Mouse (Mus musculus): ENCODE data around the gene Klf12. TPM values are rescaled to one million over a fixed set of nuclear protein-coding genes. Genes with fewer than 3 reads are reported as not detected.

Gene Klf12
- polyA plus RNA-seq, 1 experiment = not detected

DNA sequence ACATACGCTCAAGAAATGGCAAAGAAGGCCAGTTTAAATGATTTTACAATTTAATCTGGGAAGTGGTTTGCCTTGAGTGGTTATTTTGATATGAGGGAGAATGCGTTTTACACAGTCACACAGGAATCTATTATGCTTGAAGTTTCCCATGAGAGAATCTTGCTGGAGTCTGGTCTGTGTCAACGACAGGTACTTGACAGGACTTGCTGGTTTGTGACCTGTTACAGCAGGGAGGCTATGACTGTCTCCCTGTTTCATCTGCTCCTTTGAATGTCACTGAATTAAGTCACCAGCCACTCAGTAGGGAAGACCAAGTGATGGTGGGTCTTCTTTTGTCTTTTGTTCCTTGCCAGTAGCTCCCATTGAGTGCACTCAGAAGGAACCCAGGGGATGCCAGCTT, 385.6 kb downstream of the Klf12 start:
- no peak overlapping the region for H3K4me3 ChIP-seq (ENCODE audit: insufficient read depth, low read depth, low read length)
- H3K27ac ChIP-seq (ENCODE audit: insufficient read depth, low read depth, low read length) = no peak overlapping the region
- H3K4me1 ChIP-seq (ENCODE audit: control insufficient read depth, insufficient read depth, low read length) = peaks cover 2% of the 10 kb centered on the region; the same call in 1 of the 2 replicates
- 89% methylated on average over 3 of the region's 3 CpGs for WGBS
- TF ChIP-seq CTCF (IDR thresholded peaks at IDR 0.05; ENCODE audit: insufficient read depth, low read depth, low read length) (no peak), POLR2A (IDR thresholded peaks at IDR 0.05; ENCODE audit: insufficient read depth, low read depth, low read length) (no peak)

DNA sequence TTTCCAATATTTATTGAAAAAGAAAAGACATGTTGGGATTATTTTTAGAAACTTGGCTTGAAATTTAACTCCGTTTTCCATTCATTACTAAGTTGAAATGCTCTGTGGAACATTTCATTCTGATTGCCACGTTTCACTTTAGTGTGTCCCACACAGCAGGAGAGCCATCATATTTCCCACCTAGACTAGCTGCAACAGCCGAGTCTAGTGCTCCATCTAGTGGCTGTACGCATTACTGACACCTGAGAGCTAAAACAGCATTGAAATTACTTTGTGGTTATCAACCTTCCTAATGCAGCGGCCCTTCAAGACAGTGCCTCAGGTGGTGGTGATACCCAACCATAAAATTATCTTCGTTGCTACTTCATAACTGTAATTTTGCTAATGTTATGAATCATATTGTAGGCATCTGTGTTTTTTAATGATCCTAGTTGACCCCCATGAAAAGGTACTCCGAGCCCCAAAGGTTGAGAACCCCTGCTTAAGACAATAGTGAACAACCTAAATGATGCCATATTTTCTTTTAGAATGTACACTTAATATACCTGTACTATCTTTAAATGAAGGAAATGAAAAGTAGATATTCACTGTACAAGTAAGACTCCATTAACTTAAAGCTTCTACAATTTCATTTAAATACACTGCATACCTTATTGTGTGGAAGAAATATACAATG, 389.6 kb downstream of the Klf12 start:
- TF ChIP-seq CTCF (IDR thresholded peaks at IDR 0.05; ENCODE audit: insufficient read depth, low read depth, low read length) (no peak), POLR2A (IDR thresholded peaks at IDR 0.05; ENCODE audit: insufficient read depth, low read depth, low read length) (no peak)
- H3K27ac ChIP-seq (ENCODE audit: insufficient read depth, low read depth, low read length) = no peak overlapping the region
- no peak overlapping the region for H3K4me3 ChIP-seq (ENCODE audit: insufficient read depth, low read depth, low read length)
- WGBS = 23% methylated on average over 7 of the region's 7 CpGs
- peaks cover 2% of the 10 kb centered on the region; the same call in 1 of the 2 replicates for H3K4me1 ChIP-seq (ENCODE audit: control insufficient read depth, insufficient read depth, low read length)

DNA sequence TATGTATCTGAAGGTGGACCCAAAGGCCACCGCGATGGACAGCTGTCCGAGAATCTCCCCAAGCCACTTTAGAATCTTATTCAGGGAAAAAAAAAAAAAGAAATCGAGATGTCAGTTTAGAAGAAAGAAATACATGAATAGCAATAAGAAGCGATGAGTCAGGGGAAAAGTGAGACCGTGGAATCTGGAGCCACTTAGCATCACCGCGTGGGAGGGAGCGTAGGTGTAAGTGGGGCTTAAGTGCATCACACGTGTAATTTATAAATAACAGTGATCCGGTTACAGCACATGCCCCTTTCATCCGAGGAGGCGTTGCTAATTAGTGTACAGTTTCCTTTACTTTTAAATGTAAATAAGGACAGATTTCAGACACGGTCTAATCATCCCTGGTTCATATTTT, 390.4 kb downstream of the Klf12 start:
- H3K4me3 ChIP-seq (ENCODE audit: insufficient read depth, low read depth, low read length) = no peak overlapping the region
- WGBS = 52% methylated on average over 14 of the region's 14 CpGs
- TF ChIP-seq POLR2A (IDR thresholded peaks at IDR 0.05; ENCODE audit: insufficient read depth, low read depth, low read length) = no peak
- no peak for TF ChIP-seq CTCF (IDR thresholded peaks at IDR 0.05; ENCODE audit: insufficient read depth, low read depth, low read length)
- H3K27ac ChIP-seq (ENCODE audit: insufficient read depth, low read depth, low read length) = no peak overlapping the region
- peaks cover 2% of the 10 kb centered on the region; the same call in 1 of the 2 replicates for H3K4me1 ChIP-seq (ENCODE audit: control insufficient read depth, insufficient read depth, low read length)

DNA sequence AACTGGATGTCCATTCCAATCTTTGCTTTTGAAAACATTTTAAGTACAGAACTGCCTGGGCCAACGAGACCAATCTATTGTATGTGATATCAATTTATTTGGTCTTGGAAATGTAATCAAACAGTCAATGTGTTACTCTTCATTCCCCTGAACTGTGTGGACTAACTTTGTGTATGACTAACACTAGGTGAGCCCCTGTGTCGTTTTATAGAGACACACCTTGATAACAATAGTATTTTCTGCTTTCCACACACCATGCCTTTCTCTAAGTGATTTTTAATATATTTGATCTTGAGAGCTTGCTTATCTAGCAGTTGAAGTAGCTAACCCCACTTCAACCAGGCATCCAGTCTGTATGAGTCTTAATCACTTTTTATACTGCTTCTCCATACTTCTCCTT, 398.0 kb downstream of the Klf12 start:
- 76% methylated on average over 2 of the region's 2 CpGs for WGBS
- Histone ChIP-seq H3K4me1 (ENCODE audit: control insufficient read depth, insufficient read depth, low read length) (no peaks in the 10 kb centered on the region), H3K4me3 (ENCODE audit: insufficient read depth, low read depth, low read length) (no peak overlapping the region), H3K27ac (ENCODE audit: insufficient read depth, low read depth, low read length) (no peak overlapping the region)
- TF ChIP-seq CTCF (IDR thresholded peaks at IDR 0.05; ENCODE audit: insufficient read depth, low read depth, low read length) (no peak), POLR2A (IDR thresholded peaks at IDR 0.05; ENCODE audit: insufficient read depth, low read depth, low read length) (no peak)

DNA sequence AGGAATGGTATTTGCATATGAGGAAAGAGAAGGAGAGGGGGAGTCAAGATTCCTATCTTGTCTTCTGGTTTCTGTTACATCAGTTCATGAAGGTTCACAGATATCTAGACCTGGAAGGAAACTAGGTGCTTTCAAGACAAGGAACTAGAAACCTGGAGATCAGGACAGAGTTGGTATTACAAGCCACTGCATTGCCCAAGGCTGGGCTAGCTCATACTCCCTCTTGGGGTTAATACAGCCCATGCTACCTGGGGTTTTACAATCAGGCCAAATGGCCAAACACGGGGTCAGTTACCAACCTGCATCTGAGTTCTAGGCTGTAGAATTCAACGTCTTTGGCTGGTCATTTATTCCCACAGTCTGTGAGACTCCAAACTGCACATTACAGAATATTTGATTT, 398.9 kb downstream of the Klf12 start:
- WGBS = 89% methylated on average over 2 of the region's 2 CpGs
- H3K27ac ChIP-seq (ENCODE audit: insufficient read depth, low read depth, low read length) = no peak overlapping the region
- H3K4me3 ChIP-seq (ENCODE audit: insufficient read depth, low read depth, low read length) = no peak overlapping the region
- no peaks in the 10 kb centered on the region for H3K4me1 ChIP-seq (ENCODE audit: control insufficient read depth, insufficient read depth, low read length)
- TF ChIP-seq CTCF (IDR thresholded peaks at IDR 0.05; ENCODE audit: insufficient read depth, low read depth, low read length) (no peak), POLR2A (IDR thresholded peaks at IDR 0.05; ENCODE audit: insufficient read depth, low read depth, low read length) (no peak)

DNA sequence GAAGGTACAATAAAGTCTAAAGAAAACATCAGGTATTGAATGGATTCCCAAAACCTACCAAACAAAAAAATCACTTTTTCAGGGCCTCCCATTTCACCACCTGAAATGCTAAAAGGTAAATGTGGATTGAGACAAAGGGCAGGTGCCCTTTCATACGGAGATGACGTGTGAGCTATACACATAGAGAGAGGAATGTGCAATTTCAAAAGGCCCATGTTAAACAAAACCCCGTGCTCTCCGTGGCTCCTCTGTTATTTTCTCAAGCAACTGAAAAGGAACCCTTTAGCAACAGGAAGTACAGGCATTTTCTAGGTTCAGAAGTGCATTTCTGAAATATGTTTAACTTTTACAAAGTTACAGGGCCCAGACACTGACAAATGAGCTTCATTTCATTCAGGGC, 399.4 kb downstream of the Klf12 start:
- TF ChIP-seq CTCF (IDR thresholded peaks at IDR 0.05; ENCODE audit: insufficient read depth, low read depth, low read length) (no peak), POLR2A (IDR thresholded peaks at IDR 0.05; ENCODE audit: insufficient read depth, low read depth, low read length) (no peak)

DNA sequence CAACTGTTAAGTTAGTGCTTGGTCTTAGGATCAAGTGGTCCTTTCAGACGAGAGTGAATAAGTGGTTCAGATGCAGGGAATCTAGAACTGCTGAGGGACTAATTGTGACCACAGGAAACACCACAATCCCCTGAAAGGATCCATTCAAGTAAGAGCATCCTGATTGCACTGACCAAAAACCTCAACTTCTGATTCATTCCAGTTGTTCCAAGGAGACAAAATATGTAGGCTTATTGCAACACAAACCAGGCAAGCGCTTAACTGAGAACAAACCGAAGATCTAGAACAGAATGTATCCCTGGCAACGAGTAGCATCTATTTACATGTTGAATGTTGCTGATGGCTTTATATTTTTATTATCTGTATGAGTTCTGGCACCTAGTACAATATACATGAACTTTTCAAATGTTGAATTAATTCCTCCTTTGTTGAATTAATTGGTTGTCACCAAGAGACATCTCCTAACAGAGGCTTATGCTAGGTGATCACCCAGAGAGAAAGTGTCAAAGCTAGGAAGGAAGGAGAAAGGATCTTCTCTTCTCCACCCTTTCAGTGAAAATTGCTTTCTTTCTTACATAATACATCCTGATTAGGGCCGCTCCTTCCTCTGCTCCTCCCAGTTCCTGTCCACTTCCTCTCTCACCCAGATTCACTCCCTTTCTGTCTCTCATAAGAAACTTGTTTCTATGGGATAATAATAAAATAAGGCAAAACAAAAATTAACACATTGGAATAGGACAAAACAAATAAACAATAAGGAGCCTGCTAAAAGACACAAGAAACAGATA, 407.5 kb downstream of the Klf12 start:
- no peak overlapping the region for H3K27ac ChIP-seq (ENCODE audit: insufficient read depth, low read depth, low read length)
- 91% methylated on average over 5 of the region's 5 CpGs for WGBS
- no peak for TF ChIP-seq POLR2A (IDR thresholded peaks at IDR 0.05; ENCODE audit: insufficient read depth, low read depth, low read length)
- no peak for TF ChIP-seq CTCF (IDR thresholded peaks at IDR 0.05; ENCODE audit: insufficient read depth, low read depth, low read length)
- H3K4me3 ChIP-seq (ENCODE audit: insufficient read depth, low read depth, low read length) = no peak overlapping the region
- H3K4me1 ChIP-seq (ENCODE audit: control insufficient read depth, insufficient read depth, low read length) = no peaks in the 10 kb centered on the region

More for the DNA sequence above, 399.4 kb downstream of the Klf12 start:
- no peaks in the 10 kb centered on the region for H3K4me1 ChIP-seq (ENCODE audit: control insufficient read depth, insufficient read depth, low read length)
- no peak overlapping the region for H3K27ac ChIP-seq (ENCODE audit: insufficient read depth, low read depth, low read length)
- no peak overlapping the region for H3K4me3 ChIP-seq (ENCODE audit: insufficient read depth, low read depth, low read length)
- WGBS = 76% methylated on average over 4 of the region's 4 CpGs

DNA sequence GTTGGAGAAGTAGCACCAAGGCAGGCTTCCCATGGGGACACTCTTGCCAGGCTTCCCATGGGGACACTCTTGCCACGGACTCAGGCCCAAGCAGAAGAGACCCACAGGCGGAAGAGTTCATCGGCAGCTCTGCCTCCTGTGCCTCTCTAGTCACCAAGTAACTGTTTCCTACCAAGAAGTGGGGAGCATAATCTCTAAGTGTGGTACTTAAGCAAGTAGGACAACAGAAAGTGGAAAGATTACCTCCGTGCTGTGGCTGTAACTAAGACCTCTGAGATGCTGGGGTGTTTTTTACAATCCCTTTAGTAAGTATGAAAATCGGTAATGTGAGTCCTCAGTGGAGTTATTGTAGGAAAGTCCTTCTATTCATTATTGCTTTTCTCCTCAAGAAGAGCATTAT, 410.8 kb downstream of the Klf12 start:
- Histone ChIP-seq H3K4me1 (ENCODE audit: control insufficient read depth, insufficient read depth, low read length) (no peaks in the 10 kb centered on the region), H3K27ac (ENCODE audit: insufficient read depth, low read depth, low read length) (no peak overlapping the region), H3K4me3 (ENCODE audit: insufficient read depth, low read depth, low read length) (no peak overlapping the region)
- WGBS = 93% methylated on average over 5 of the region's 5 CpGs
- no peak for TF ChIP-seq POLR2A (IDR thresholded peaks at IDR 0.05; ENCODE audit: insufficient read depth, low read depth, low read length)
- TF ChIP-seq CTCF (IDR thresholded peaks at IDR 0.05; ENCODE audit: insufficient read depth, low read depth, low read length) = no peak
